Mouse (Mus musculus): ENCODE data around the gene Enthd1.

Enthd1 gene

GRCm38 (mm10) chr15:80413988-80414721, 150.8 kb downstream of the Enthd1 start:
- in situ Hi-C loops (cut with MboI, MseI): loop anchor here (10.0 kb wide), 1 partner anchor 1729 kb away; no protein-coding TSS in a partner anchor

- in situ Hi-C loops (cut with MboI, MseI): loop anchor here (10.0 kb wide), 1 partner anchor 1728 kb away; no protein-coding TSS in a partner anchor
Observed at GRCm38 (mm10) chr15:80413070-80413469, 151.9 kb downstream of the Enthd1 start.

- in situ Hi-C loops (cut with MboI, MseI): loop anchor here (10.0 kb wide), 1 partner anchor 1726 kb away; no protein-coding TSS in a partner anchor
Observed at GRCm38 (mm10) chr15:80410661-80411060, 154.3 kb downstream of the Enthd1 start.

GRCm38 (mm10) chr15:80407873-80408272, 157.1 kb downstream of the Enthd1 start:
- in situ Hi-C loops (cut with MboI, MseI): no loop called here

Measured in regulatory T cell (primary cell).